Mouse (Mus musculus): ENCODE measurements at regions not wholly inside any gene's neighbourhood (a gene's known extent, or its start where the extent isn't known, plus 50 kb on each side); places are given as distances from the start of the nearest gene placed in this dataset.
A peak's percentile ranks its signal among the peaks of the same experiment; 100 is the strongest.

DNA sequence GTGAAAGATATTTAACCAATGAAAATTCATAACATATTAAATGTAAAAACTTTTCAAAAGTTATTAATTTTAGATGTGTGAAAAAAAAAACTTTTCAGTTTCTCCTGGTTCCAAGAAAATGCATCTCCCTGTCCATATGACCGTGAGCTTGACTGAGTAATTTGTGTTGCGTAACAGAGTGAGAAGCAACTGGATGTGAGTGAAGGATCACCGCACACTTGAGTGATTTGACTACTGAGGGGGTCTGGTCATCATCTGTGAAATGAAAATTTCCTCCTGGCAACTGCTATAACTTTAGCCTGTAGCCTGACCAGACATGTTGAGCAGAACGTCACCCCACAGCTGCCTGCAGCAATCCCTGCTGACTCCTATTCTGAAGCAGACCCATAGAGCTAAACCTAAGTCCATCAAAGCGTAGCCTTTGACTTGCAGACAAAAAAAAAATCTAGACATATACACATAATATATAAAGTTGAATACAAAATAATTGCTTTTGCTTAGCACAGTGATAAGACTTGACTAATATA, 461.2 kb downstream of the Brinp3 start:
- ATAC-seq (replicated peaks), result no peak
- no peak overlapping the region for H3K4me2 ChIP-seq (replicated peaks)
- no peak overlapping the region for H3K9ac ChIP-seq (replicated peaks)

DNA sequence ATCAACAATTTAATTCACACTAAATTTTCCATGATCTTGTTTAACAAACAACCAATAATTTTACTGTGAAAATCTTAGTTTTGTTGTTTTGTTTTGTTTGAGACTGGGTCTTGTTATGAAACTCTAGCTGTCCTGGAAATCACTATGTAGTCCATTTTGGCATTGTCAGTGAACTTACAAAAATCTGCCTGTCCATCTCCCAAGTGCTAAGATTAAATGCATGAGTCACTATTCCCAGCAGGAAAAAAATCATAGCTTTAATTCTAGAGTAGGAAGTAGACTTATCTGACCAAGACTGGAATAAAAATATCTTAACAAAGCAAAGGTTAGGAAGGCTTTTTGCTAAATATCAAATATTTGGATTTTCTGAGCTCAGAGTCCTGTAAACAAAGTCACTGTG, 461.8 kb downstream of the Brinp3 start:
- no peaks in the 10 kb centered on the region for H3K27me3 ChIP-seq
- H3K9ac ChIP-seq (replicated peaks), result no peak overlapping the region
- no peaks in the 10 kb centered on the region for H3K9me3 ChIP-seq
- no peaks in the 10 kb centered on the region for H3K4me1 ChIP-seq
- no peak for ATAC-seq (replicated peaks)
- no peak overlapping the region for H3K27ac ChIP-seq (replicated peaks)
- H3K4me2 ChIP-seq (replicated peaks), result no peak overlapping the region
- no peak overlapping the region for H3K4me3 ChIP-seq
- H3K36me3 ChIP-seq, result no peaks in the 10 kb centered on the region

More for the DNA sequence above, 461.2 kb downstream of the Brinp3 start:
- no peaks in the 10 kb centered on the region for H3K27me3 ChIP-seq
- WGBS, result 90% methylated on average over 5 of the region's 5 CpGs
- H3K27ac ChIP-seq (replicated peaks), result no peak overlapping the region
- no peak overlapping the region for H3K4me3 ChIP-seq
- H3K4me1 ChIP-seq, result no peaks in the 10 kb centered on the region
- H3K36me3 ChIP-seq, result no peaks in the 10 kb centered on the region
- no peaks in the 10 kb centered on the region for H3K9me3 ChIP-seq

DNA sequence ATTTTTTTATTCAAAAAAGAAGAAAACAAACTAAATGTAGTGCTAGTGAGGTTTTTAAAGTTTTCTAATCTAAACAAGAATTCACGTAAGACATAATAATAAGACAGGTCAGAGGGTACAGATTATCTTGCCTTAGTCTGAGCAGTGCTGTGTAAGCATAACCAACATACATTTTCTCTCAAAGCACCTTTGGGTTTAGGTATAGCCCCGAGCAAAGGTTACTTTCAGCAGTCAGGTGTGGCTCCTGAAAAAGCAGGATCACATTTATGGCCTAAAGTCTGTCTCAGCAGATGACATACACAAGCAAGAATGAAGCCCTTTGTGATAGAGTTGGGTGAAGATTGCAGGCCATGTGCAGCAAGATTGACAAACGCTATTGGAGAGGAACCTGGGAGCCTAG, 465.9 kb downstream of the Brinp3 start:
- no peak overlapping the region for H3K27ac ChIP-seq (replicated peaks)
- no peaks in the 10 kb centered on the region for H3K9me3 ChIP-seq
- H3K4me3 ChIP-seq, result no peak overlapping the region
- ATAC-seq (replicated peaks), result no peak
- no peak overlapping the region for H3K4me2 ChIP-seq (replicated peaks)
- no peaks in the 10 kb centered on the region for H3K4me1 ChIP-seq
- no peaks in the 10 kb centered on the region for H3K36me3 ChIP-seq
- whole genome bisulfite sequencing, result 86% methylated on average over 3 of the region's 3 CpGs
- no peaks in the 10 kb centered on the region for H3K27me3 ChIP-seq
- no peak overlapping the region for H3K9ac ChIP-seq (replicated peaks)

DNA sequence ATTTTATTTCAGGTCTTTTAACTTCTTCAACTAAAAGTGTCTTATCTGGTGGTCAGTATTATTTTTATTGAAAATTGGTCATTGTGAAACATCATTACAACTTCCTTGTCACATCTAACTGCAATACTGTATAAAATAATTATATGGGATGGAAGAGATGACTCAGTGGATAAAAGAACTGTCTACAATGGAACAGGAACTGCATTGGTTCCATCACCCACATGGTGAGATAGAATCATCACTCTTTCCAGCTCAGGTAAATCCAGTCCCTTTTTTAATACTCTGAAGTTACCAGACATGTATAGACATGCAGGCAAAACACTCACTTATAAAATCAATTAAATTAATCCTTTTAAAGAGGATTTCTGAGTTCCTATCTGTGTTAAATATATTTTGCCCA, 473.0 kb downstream of the Brinp3 start:
- no peaks in the 10 kb centered on the region for H3K36me3 ChIP-seq
- no peak overlapping the region for H3K27ac ChIP-seq (replicated peaks)
- H3K4me1 ChIP-seq, result no peaks in the 10 kb centered on the region
- no peak overlapping the region for H3K9ac ChIP-seq (replicated peaks)
- H3K27me3 ChIP-seq, result no peaks in the 10 kb centered on the region
- H3K4me3 ChIP-seq, result no peak overlapping the region
- no peak overlapping the region for H3K4me2 ChIP-seq (replicated peaks)
- ATAC-seq (replicated peaks), result no peak
- no peaks in the 10 kb centered on the region for H3K9me3 ChIP-seq

DNA sequence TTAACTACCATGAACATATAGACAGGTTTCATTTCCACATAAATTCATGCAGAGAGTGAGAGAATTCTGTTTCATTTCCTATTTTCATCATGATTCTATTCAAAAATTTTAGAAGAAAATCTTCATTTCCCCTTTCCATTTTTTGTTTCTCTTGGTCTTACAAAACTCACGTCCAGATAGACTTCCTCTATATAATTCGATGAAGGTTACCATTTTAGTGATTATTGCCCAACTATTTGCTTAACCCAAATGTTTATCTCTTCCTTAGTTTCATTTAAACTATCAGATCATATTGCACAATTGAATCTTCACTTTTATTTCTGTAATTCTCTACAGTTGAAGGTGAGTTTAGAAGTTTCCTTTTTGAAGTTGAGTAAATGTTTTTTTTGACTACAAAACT, 473.4 kb downstream of the Brinp3 start:
- Histone ChIP-seq H3K9me3 (no peaks in the 10 kb centered on the region), H3K9ac (replicated peaks) (no peak overlapping the region), H3K27ac (replicated peaks) (no peak overlapping the region), H3K27me3 (no peaks in the 10 kb centered on the region), H3K36me3 (no peaks in the 10 kb centered on the region), H3K4me3 (no peak overlapping the region), H3K4me2 (replicated peaks) (no peak overlapping the region), H3K4me1 (no peaks in the 10 kb centered on the region)
- 96% methylated on average over 2 of the region's 2 CpGs for WGBS
- no peak for ATAC-seq (replicated peaks)

DNA sequence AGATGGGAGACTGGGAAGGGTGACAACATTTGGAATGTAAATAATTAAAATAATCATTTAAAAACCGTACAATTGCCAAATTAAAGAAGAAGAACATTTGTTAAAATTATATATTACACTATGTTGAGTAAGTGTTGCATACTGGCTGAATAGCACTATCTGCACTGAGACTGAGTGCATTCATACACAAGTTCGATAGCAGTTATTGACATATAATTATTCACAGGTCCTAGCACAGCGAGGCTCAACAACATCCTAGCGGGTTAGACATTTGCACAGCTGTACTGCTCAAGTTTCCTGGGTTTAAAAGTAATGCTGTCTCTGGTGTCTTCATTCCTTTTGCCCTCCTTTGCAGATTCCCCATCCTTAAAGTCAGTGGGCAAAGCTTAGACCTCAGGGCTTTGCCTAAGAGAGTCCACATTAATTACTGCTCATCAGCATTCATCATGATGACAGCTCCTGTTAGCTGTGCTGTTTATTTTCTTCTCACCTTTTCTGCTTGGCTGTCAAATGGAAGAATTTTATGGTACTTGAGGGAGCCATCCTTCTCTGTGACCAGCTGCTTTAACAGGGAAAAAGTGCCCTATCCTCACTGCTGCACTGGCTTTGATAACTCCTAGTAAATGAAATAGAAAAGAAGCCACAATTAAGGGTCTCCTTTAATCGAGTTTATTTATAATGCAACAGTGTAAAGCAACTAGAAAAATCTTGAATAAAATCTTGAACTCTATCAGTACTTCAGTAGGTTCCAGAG, 489.1 kb downstream of the Brinp3 start:
- Histone ChIP-seq H3K4me1 (no peaks in the 10 kb centered on the region; the same call in 1 of the 2 replicates), H3K9me3 (no peaks in the 10 kb centered on the region), H3K4me2 (replicated peaks) (no peak overlapping the region), H3K27me3 (no peaks in the 10 kb centered on the region), H3K36me3 (no peaks in the 10 kb centered on the region), H3K27ac (replicated peaks) (no peak overlapping the region), H3K9ac (replicated peaks) (no peak overlapping the region), H3K4me3 (no peak overlapping the region)
- no peak for ATAC-seq (replicated peaks)
- 68% methylated on average over 5 of the region's 5 CpGs for WGBS

DNA sequence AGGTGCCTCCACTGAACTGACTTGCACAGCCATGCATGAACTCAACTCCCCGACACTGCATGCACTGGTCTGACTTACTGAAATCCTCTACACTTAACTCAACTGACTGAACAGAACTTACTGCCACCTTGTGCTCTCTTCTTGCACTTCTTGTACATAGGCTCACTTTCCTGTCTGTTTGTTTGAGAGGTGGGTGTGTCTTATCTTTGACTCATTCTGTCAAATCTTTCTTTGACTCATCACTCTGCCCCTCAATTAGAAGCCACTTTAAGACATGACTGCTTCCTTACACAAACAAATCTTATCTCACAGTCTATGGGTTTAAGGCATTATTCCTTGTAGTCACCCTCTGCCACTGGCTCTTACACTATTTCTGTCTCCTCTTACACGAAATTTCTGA, 505.5 kb downstream of the Brinp3 start:
- Histone ChIP-seq H3K9me3 (no peaks in the 10 kb centered on the region), H3K27me3 (no peaks in the 10 kb centered on the region), H3K4me3 (no peak overlapping the region), H3K9ac (replicated peaks) (no peak overlapping the region), H3K4me1 (no peaks in the 10 kb centered on the region), H3K36me3 (no peaks in the 10 kb centered on the region), H3K4me2 (replicated peaks) (no peak overlapping the region), H3K27ac (replicated peaks) (no peak overlapping the region)
- WGBS, result 55% methylated on average over 2 of the region's 2 CpGs
- no peak for ATAC-seq (replicated peaks)

DNA sequence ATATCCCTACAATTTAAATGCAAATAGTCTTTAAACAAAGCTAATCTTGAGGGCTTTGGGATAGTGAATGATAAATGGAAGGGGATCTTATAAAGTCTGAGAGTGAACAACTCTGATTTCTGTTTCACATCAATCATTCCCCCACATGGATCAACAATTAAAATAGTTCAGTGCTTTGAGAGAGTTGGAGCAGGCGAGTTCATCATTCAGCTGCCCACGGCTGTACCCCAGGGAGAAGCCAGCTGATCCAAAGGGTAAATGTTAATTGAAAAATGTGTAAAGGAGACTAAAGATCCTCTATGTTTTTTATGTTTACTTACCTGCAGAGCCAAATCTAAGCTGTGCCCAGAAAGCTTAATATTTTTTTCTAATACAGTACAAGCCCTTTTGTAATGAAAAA, 553.2 kb downstream of the Brinp3 start:
- H3K4me1 ChIP-seq, result no peaks in the 10 kb centered on the region
- 33% methylated on average over 2 of the region's 2 CpGs for WGBS
- no peaks in the 10 kb centered on the region for H3K9me3 ChIP-seq
- H3K27ac ChIP-seq (replicated peaks), result no peak overlapping the region
- H3K4me3 ChIP-seq, result no peak overlapping the region
- no peaks in the 10 kb centered on the region for H3K27me3 ChIP-seq
- no peak for ATAC-seq (replicated peaks)
- no peak overlapping the region for H3K9ac ChIP-seq (replicated peaks)
- no peaks in the 10 kb centered on the region for H3K36me3 ChIP-seq
- no peak overlapping the region for H3K4me2 ChIP-seq (replicated peaks)

DNA sequence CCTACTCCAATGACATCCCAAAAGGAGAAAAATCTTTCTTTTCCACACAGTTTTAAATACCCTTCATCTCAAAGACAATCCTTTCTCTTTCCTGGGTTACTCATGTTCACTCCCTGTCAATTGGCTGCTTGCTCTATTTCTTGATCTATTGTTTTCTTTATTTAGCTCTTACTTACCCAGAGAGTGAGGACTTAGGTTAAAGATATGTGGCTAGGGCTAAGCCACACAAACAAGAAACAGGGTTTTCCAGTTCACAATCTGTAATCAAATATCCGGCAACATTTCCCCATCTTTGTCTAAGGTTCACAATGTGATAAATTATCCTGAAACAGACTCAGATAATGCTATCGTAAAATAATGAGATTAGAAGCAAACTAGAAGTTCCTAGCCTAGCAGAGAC, 563.9 kb downstream of the Brinp3 start:
- WGBS, result 59% methylated on average over 2 of the region's 2 CpGs

DNA sequence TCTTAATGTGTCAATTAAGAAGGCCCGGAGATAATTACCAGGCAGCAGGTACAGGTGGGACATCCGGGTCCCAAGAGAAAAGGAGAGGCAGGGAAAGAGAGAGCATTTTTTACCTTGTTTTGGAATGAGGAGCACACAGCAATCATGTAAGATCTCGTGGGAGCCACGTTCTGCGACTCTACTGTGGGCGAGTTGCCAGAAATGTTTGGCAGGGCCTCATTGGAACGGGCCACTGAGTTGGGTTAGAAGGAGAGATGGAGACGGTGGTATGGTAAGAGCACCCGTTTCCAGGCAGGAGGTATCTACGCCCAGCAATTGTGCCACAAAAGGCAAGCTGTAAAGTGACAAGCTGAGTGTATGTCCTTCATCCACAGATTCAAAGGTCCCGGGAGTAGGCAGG, 579.6 kb downstream of the Brinp3 start:
- Histone ChIP-seq H3K27me3 (no peaks in the 10 kb centered on the region), H3K9me3 (no peaks in the 10 kb centered on the region), H3K4me2 (replicated peaks) (no peak overlapping the region), H3K4me3 (no peak overlapping the region), H3K4me1 (no peaks in the 10 kb centered on the region), H3K9ac (replicated peaks) (no peak overlapping the region), H3K36me3 (no peaks in the 10 kb centered on the region), H3K27ac (replicated peaks) (no peak overlapping the region)
- no peak for ATAC-seq (replicated peaks)
- 80% methylated on average over 11 of the region's 11 CpGs for WGBS

More for the DNA sequence above, 563.9 kb downstream of the Brinp3 start:
- Histone ChIP-seq H3K4me1 (no peaks in the 10 kb centered on the region), H3K36me3 (no peaks in the 10 kb centered on the region), H3K4me2 (replicated peaks) (no peak overlapping the region), H3K27me3 (no peaks in the 10 kb centered on the region), H3K4me3 (no peak overlapping the region), H3K9me3 (no peaks in the 10 kb centered on the region), H3K9ac (replicated peaks) (no peak overlapping the region), H3K27ac (replicated peaks) (no peak overlapping the region)
- ATAC-seq (replicated peaks), result no peak

DNA sequence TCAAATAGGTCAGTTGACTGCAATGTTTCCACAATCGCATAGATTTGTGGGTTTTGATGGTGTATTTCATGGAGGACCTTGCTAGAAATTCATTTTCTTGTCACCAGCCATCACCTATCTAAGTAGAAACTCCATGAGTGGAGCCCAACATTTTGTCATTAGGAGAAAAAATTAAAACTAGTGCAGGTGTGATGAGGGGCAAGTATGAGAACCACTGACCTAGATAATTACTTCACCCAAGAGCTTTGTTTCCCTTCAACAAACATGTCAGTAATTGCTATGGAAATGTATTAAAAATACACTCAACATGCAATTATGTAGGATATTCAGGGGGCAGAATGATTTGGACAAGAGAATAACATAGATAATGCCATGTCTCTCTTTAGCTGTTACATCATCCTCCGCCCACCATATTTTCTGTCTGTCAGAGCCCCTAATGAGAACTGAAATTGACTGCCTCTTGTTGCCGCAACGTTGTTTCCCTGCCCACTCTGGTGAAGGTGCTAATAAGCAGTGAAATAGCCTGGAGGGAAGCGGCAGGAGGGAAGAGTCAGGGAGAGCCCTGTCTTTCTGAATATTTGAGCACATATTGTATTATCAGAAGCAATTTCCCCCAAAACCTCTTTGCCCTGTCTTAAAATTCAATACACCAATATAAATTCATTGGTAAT, 589.7 kb downstream of the Brinp3 start:
- Histone ChIP-seq H3K27ac (replicated peaks) (no peak overlapping the region), H3K4me3 (no peak overlapping the region), H3K9ac (replicated peaks) (no peak overlapping the region), H3K9me3 (no peaks in the 10 kb centered on the region), H3K4me1 (no peaks in the 10 kb centered on the region), H3K27me3 (no peaks in the 10 kb centered on the region), H3K4me2 (replicated peaks) (no peak overlapping the region), H3K36me3 (no peaks in the 10 kb centered on the region)
- 29% methylated on average over 5 of the region's 5 CpGs for WGBS
- peak; percentile 66; the same call in 1 of the 2 replicates for ATAC-seq (replicated peaks)

DNA sequence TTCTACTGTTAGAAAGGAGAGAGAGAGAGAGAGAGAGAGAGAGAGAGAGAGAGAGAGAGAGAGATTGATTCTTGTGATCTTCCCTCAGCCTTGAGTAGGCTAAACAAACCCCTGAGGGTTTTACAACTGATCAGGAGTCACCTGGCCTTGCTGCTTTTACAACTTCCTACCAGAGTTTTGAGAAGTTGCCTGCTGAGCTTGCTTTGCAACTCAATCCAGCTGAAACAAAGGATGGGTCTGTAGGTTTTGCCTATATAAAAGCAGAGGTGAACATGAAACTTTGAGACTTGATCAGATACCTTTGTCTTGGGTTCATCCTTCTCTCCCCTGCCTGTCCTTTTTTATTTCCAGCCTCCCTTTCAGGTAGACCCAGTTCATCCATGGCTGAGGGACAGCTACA, 631.0 kb downstream of the Brinp3 start:
- H3K27me3 ChIP-seq, result no peaks in the 10 kb centered on the region
- ATAC-seq (replicated peaks), result no peak
- no peak overlapping the region for H3K4me3 ChIP-seq

DNA sequence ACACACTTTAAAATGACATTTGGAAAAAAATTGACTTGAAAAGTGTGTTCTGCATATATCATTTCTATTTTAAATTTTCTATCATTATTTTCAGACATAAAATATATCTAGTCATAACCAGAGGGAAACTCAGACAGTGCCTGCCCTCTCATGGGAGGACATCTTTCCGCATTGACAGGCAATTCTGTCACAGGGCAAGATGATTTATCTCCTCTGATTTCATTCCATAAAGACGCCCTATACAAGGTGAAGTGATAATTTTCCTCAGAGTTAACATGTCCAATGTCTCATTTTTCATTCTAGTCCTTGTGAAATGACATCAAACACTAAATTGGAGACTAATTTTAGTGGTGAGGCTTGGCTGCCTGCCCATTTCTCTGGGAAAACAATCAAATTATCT, 643.6 kb downstream of the Brinp3 start:
- Histone ChIP-seq H3K4me2 (replicated peaks) (no peak overlapping the region), H3K4me1 (no peaks in the 10 kb centered on the region), H3K4me3 (no peak overlapping the region), H3K27ac (replicated peaks) (no peak overlapping the region), H3K27me3 (no peaks in the 10 kb centered on the region), H3K9me3 (no peaks in the 10 kb centered on the region), H3K36me3 (no peaks in the 10 kb centered on the region), H3K9ac (replicated peaks) (no peak overlapping the region)
- ATAC-seq (replicated peaks), result no peak
- 65% methylated on average over 2 of the region's 2 CpGs for WGBS

More for the DNA sequence above, 631.0 kb downstream of the Brinp3 start:
- Histone ChIP-seq H3K9me3 (no peaks in the 10 kb centered on the region), H3K36me3 (no peaks in the 10 kb centered on the region), H3K9ac (replicated peaks) (no peak overlapping the region), H3K4me1 (no peaks in the 10 kb centered on the region), H3K4me2 (replicated peaks) (no peak overlapping the region), H3K27ac (replicated peaks) (no peak overlapping the region)

Measured in forebrain, embryonic 15.5 days (tissue).